Mouse (Mus musculus) liver, embryonic 14.5 days (tissue): ENCODE measurements around the gene Gm21987. TPM values are rescaled to one million over a fixed set of nuclear protein-coding genes. Genes with fewer than 3 reads are reported as not detected.

Experiments used
- ATAC-seq: fragments of 200-750 bp; cut with Nextera tagmentation; 2 replicates; pipeline ENCODE4 v1.8.0; 2017; ENCODE audit warnings: moderate number of reproducible peaks, mild to moderate bottlenecking, moderate library complexity; ENCODE audit not compliant: insufficient read depth
- DNase-seq, 3 experiments: peaks; one replicate each; pipeline ENCODE4 v3.0.0-alpha.2; 2012 to 2013; ENCODE audit warnings: low read depth in 3 of 3, low spot score in 3 of 3
- H3K27ac ChIP-seq: fragments of 300-500 bp; sonication (generic); 2 replicates; pipeline ENCODE4 v1.5.1; 2014; ENCODE audit warnings: moderate library complexity, mild to moderate bottlenecking, control low read depth, inconsistent platforms
- H3K27me3 ChIP-seq: fragments of 300-500 bp; sonication (generic); 2 replicates; pipeline ENCODE4 v1.6.1; 2014; ENCODE audit warnings: mild to moderate bottlenecking, low read length, moderate library complexity; ENCODE audit not compliant: control insufficient read depth, insufficient read depth
- H3K36me3 ChIP-seq: fragments of 300-500 bp; sonication (generic); replicated peaks from 2 replicates; pipeline ENCODE4 v1.6.1; 2014; ENCODE audit warnings: low read depth; ENCODE audit not compliant: control insufficient read depth, insufficient read depth
- H3K4me1 ChIP-seq, 2 experiments: fragments of 200-500 bp in 1 of 2; fragments of 300-500 bp in 1 of 2; sonication (generic) in 1 of 2; replicated peaks; 2 replicates each; pipeline ENCODE4 v1.6.1; 2012 to 2014; ENCODE audit warnings: antibody characterized with exemption in 1 of 2, inconsistent platforms in 1 of 2, low read length in 1 of 2; ENCODE audit not compliant: control insufficient read depth in 2 of 2, insufficient read depth in 2 of 2
- H3K4me2 ChIP-seq: fragments of 300-500 bp; sonication (generic); 2 replicates; pipeline ENCODE4 v1.6.1; 2014; ENCODE audit warnings: low read depth, mild to moderate bottlenecking, control low read depth, moderate library complexity
- H3K4me3 ChIP-seq, 2 experiments: fragments of 200-500 bp in 1 of 2; fragments of 300-500 bp in 1 of 2; sonication (generic) in 1 of 2; 2 replicates each; pipeline ENCODE4 v1.5.1; 2012 to 2014; ENCODE audit warnings: low read depth in 2 of 2, low read length in 2 of 2, mild to moderate bottlenecking in 2 of 2, control low read depth in 1 of 2, inconsistent platforms in 1 of 2, moderate library complexity in 1 of 2; ENCODE audit not compliant: insufficient read depth in 1 of 2
- H3K9ac ChIP-seq: fragments of 300-500 bp; sonication (generic); replicated peaks from 2 replicates; pipeline ENCODE4 v1.6.1; 2014; ENCODE audit warnings: mild to moderate bottlenecking, control low read depth, moderate library complexity
- H3K9me3 ChIP-seq: fragments of 300-500 bp; sonication (generic); 2 replicates; pipeline ENCODE4 v1.6.1; 2016; ENCODE audit warnings: low read length, mixed read lengths; ENCODE audit not compliant: control insufficient read depth
- CTCF ChIP-seq: IDR thresholded peaks from 2 replicates; pipeline ENCODE4 v1.5.1; 2016; ENCODE audit warnings: antibody characterized with exemption, low read depth, control low read depth
- EP300 ChIP-seq: IDR thresholded peaks from 2 replicates; pipeline ENCODE4 v1.6.1; 2016; ENCODE audit warnings: antibody characterized with exemption, low read depth
- WGBS: fragments of 180-500 bp; shearing (Covaris S2); extraction: QIAGEN DNeasy Blood & Tissue Kit; methylation state at CpG from one replicate; pipeline ENCODE4 v1.1.7; 2014; ENCODE audit not compliant: insufficient replicate concordance; 5-methylcytosine and 5-hydroxymethylcytosine counted together
- polyA plus RNA-seq, 2 experiments: library from polyadenylated mRNA; depleted of rRNA in 1 of 2; stranded (reverse) in 1 of 2; unstranded in 1 of 2; fragments of >200 nt; fragmentation: Nextera tagmentation in 1 of 2; extraction: Ambion mirVana in 1 of 2; gene quantifications; 2 replicates each; pipeline versions ENCODE4 v1.2.1 to v1.2.3; 2012 to 2014

Gm21987 gene
- polyA plus RNA-seq, 2 experiments = not detected

GRCm38 (mm10) chr16:38407584-38407983 is 60.7 kb downstream of the Gm21987 start:
- no peak for TF ChIP-seq CTCF
- no peak for TF ChIP-seq EP300
- no peaks in the 10 kb centered on the region for H3K9me3 ChIP-seq
- no peak overlapping the region for H3K9ac ChIP-seq
- H3K27ac ChIP-seq = no peak overlapping the region
- H3K27me3 ChIP-seq = no peaks in the 10 kb centered on the region
- H3K4me1 ChIP-seq = peaks cover 0 to 20% of the 10 kb centered on the region in 2 experiments; a peak in 2 of 4 replicates
- no peaks in the 10 kb centered on the region for H3K36me3 ChIP-seq
- 56% methylated on average over 5 of the region's 5 CpGs for WGBS
- H3K4me2 ChIP-seq = no peak overlapping the region
- no peak for DNase-seq
- no peak for ATAC-seq
- H3K4me3 ChIP-seq = no peak overlapping the region

- Histone ChIP-seq H3K27ac (no peak overlapping the region), H3K4me3 (no peak overlapping the region), H3K36me3 (no peaks in the 10 kb centered on the region), H3K4me1 (peaks cover 0 to 17% of the 10 kb centered on the region in 2 experiments; a peak in 2 of 4 replicates), H3K4me2 (no peak overlapping the region), H3K9me3 (no peaks in the 10 kb centered on the region), H3K9ac (no peak overlapping the region), H3K27me3 (no peaks in the 10 kb centered on the region)
- DNase-seq (no peak), ATAC-seq (no peak)
- no peak for TF ChIP-seq EP300
- TF ChIP-seq CTCF = no peak
- 91% methylated on average over 8 of the region's 8 CpGs for WGBS
Observed at GRCm38 (mm10) chr16:38408416-38408815, 61.6 kb downstream of the Gm21987 start.

Other genes starting within 250 kb of the Gm21987 start
- gene Nr1i2, start 52.2 kb upstream of the Gm21987 start, polyA plus RNA-seq (2012; rRNA removed) = 3.6 and 4.1 TPM in 2 replicates
- 2.2 and 2.9 TPM in 2 replicates for gene Nr1i2, start 52.2 kb upstream of the Gm21987 start, polyA plus RNA-seq (2014; fragmentation: Nextera tagmentation; extraction: Ambion mirVana)
- gene Maats1, start 4.9 kb upstream of the Gm21987 start, polyA plus RNA-seq (2012; rRNA removed) = 0.01 TPM in 1 of 2 replicates, not detected in the other
- not detected in 2 replicates for gene Maats1, start 4.9 kb upstream of the Gm21987 start, polyA plus RNA-seq (2014; fragmentation: Nextera tagmentation; extraction: Ambion mirVana)
- 124 and 227 TPM in 2 replicates for gene Cox17, start within 50 bp of the Gm21987 start, polyA plus RNA-seq (2012; rRNA removed)
- gene Cox17, start within 50 bp of the Gm21987 start, polyA plus RNA-seq (2014; fragmentation: Nextera tagmentation; extraction: Ambion mirVana) = 351 and 369 TPM in 2 replicates
- gene Popdc2, start 15.2 kb downstream of the Gm21987 start, polyA plus RNA-seq (2012; rRNA removed) = 23.2 and 28.6 TPM in 2 replicates
- 23.4 and 24.5 TPM in 2 replicates for gene Popdc2, start 15.2 kb downstream of the Gm21987 start, polyA plus RNA-seq (2014; fragmentation: Nextera tagmentation; extraction: Ambion mirVana)
- gene Pla1a, start 86.1 kb downstream of the Gm21987 start, polyA plus RNA-seq (2012; rRNA removed) = 13.8 and 15.0 TPM in 2 replicates
- gene Pla1a, start 86.1 kb downstream of the Gm21987 start, polyA plus RNA-seq (2014; fragmentation: Nextera tagmentation; extraction: Ambion mirVana) = 15.5 and 18.9 TPM in 2 replicates
- 12.4 and 15.2 TPM in 2 replicates for gene Adprh, start 105.7 kb downstream of the Gm21987 start, polyA plus RNA-seq (2012; rRNA removed)
- gene Adprh, start 105.7 kb downstream of the Gm21987 start, polyA plus RNA-seq (2014; fragmentation: Nextera tagmentation; extraction: Ambion mirVana) = 23.7 and 29.9 TPM in 2 replicates
- gene Cd80, start 108.5 kb downstream of the Gm21987 start, polyA plus RNA-seq (2012; rRNA removed) = 0.12 and 0.35 TPM in 2 replicates
- 0.15 and 0.18 TPM in 2 replicates for gene Cd80, start 108.5 kb downstream of the Gm21987 start, polyA plus RNA-seq (2014; fragmentation: Nextera tagmentation; extraction: Ambion mirVana)
- gene Timmdc1, start 175.6 kb downstream of the Gm21987 start, polyA plus RNA-seq (2012; rRNA removed) = 4.1 and 5.6 TPM in 2 replicates
- gene Timmdc1, start 175.6 kb downstream of the Gm21987 start, polyA plus RNA-seq (2014; fragmentation: Nextera tagmentation; extraction: Ambion mirVana) = 7.2 and 9.4 TPM in 2 replicates
- 5.9 TPM in 2 replicates for gene Poglut1, start 203.2 kb downstream of the Gm21987 start, polyA plus RNA-seq (2012; rRNA removed)
- 6.1 and 7.2 TPM in 2 replicates for gene Poglut1, start 203.2 kb downstream of the Gm21987 start, polyA plus RNA-seq (2014; fragmentation: Nextera tagmentation; extraction: Ambion mirVana)
- gene Tmem39a, start 211.7 kb downstream of the Gm21987 start, polyA plus RNA-seq (2012; rRNA removed) = 29.3 and 47.8 TPM in 2 replicates
- gene Tmem39a, start 211.7 kb downstream of the Gm21987 start, polyA plus RNA-seq (2014; fragmentation: Nextera tagmentation; extraction: Ambion mirVana) = 27.8 and 32.9 TPM in 2 replicates